Mouse (Mus musculus) limb, embryonic 11.5 days (tissue): ENCODE results near the gene Ppp4r4. TPM values are rescaled to one million over a fixed set of nuclear protein-coding genes. Genes with fewer than 3 reads are reported as not detected.
"Not testable (repeated sequence)": the region's sequence is repeated elsewhere in the genome, so short reads cannot be mapped to it uniquely, and the experiment has no call there.

Experiments used
- ATAC-seq: fragments of 200-750 bp; cut with Nextera tagmentation; 2 replicates; pipeline ENCODE4 v1.8.0; 2017; ENCODE audit warnings: low read depth; ENCODE audit not compliant: insufficient number of reproducible peaks, low FRiP score, low TSS enrichment
- DNase-seq: peaks from one replicate; pipeline ENCODE4 v3.0.0-alpha.2; 2015; ENCODE audit warnings: low spot score
- H3K27ac ChIP-seq: fragments of 300-500 bp; sonication (generic); replicated peaks from 2 replicates; pipeline ENCODE4 v1.5.1; 2014; ENCODE audit warnings: low read depth, mild to moderate bottlenecking, low read length
- H3K27me3 ChIP-seq: fragments of 300-500 bp; sonication (generic); 2 replicates; pipeline ENCODE4 v1.6.1; 2014; ENCODE audit warnings: mild to moderate bottlenecking, low read length, mixed read lengths; ENCODE audit not compliant: control insufficient read depth, insufficient read depth
- H3K36me3 ChIP-seq: fragments of 300-500 bp; sonication (generic); 2 replicates; pipeline ENCODE4 v1.6.1; 2014; ENCODE audit warnings: mild to moderate bottlenecking, low read length, moderate library complexity, mixed read lengths; ENCODE audit not compliant: control insufficient read depth, insufficient read depth
- H3K4me1 ChIP-seq: fragments of 300-500 bp; sonication (generic); 2 replicates; pipeline ENCODE4 v1.6.1; 2014; ENCODE audit warnings: low read length, mixed read lengths; ENCODE audit not compliant: control insufficient read depth, insufficient read depth
- H3K4me2 ChIP-seq: fragments of 300-500 bp; sonication (generic); 2 replicates; pipeline ENCODE4 v1.6.1; 2014; ENCODE audit warnings: low read depth, mild to moderate bottlenecking, moderate library complexity; ENCODE audit not compliant: severe bottlenecking
- H3K4me3 ChIP-seq: fragments of 300-500 bp; sonication (generic); 2 replicates; pipeline ENCODE4 v1.5.1; 2014; ENCODE audit warnings: low read depth, low read length
- H3K9ac ChIP-seq: fragments of 300-500 bp; sonication (generic); 2 replicates; pipeline ENCODE4 v1.6.1; 2014; ENCODE audit warnings: mild to moderate bottlenecking, low read length
- H3K9me3 ChIP-seq: fragments of 300-500 bp; sonication (generic); 2 replicates; pipeline ENCODE4 v1.6.1; 2016; ENCODE audit warnings: low read length; ENCODE audit not compliant: control insufficient read depth
- WGBS: fragments of 180-500 bp; shearing (Covaris S2); extraction: QIAGEN DNeasy Blood & Tissue Kit; methylation state at CpG from one replicate; pipeline ENCODE4 v1.1.7; 2014; 5-methylcytosine and 5-hydroxymethylcytosine counted together
- polyA plus RNA-seq: library from polyadenylated mRNA; unstranded; fragments of >200 nt; fragmentation: Nextera tagmentation; extraction: Ambion mirVana; gene quantifications from 2 replicates; pipeline ENCODE4 v1.2.1, GENCODE M21; 2014

The Ppp4r4 gene
- polyA plus RNA-seq, 1 experiment from 2014 or later = 2.2 TPM

- Histone ChIP-seq H3K9ac (no peak overlapping the region), H3K27ac (no peak overlapping the region), H3K4me3 (no peak overlapping the region), H3K36me3 (no peaks in the 10 kb centered on the region), H3K4me1 (no peaks in the 10 kb centered on the region), H3K4me2 (no peak overlapping the region), H3K27me3 (no peaks in the 10 kb centered on the region), H3K9me3 (no peaks in the 10 kb centered on the region)
- no peak for DNase-seq
- WGBS = 98% methylated on average over 2 of the region's 2 CpGs
- no peak for ATAC-seq
These were observed 121.8 kb downstream of the Ppp4r4 start for GRCm38 (mm10) chr12:103653836-103654235.

DNA sequence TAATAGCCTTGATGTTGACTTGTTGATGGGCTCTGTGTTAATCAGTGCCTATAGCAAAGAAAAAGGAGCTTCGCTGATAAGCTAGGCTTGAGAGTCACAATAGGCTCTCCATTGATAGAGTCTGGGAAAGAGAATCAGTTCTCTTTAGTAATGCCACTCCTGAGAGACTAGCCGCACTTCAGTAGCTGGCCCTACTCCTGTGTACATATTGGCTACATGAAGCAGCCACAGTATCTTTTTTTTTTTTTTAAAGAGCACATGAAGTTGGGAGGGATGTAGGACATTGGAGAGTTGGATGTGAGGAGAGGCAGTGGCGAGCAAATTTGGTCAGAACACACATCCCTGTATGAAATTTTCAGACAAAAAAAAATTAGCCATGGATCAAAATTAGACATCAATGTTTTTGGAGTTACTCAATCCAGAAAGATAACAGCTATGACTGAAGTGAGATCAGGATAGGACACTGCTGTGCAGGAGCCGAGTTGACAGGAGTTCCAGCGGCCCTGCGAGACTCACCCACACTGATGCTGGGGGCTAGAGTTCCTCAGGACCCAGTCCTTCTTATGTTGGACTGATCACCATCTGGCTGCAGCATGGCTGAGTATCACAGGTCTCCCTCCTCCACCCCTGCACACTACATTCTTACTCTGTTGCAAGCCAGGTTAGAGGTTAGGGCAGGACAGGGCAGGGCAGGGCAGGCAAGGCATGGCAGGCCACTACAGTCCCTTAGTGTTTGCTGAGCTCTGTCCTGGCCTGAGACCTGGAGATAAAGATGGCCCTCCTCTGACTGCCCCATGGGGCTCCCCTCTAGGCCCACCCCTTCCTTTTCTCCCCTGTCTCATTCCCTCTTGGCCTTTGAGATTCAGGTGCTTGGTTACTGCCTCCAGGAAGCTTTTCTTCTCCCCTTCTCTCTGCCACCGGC is 123.3 kb downstream of the Ppp4r4 start:
- Histone ChIP-seq H3K4me2 (no peak overlapping the region), H3K4me1 (no peaks in the 10 kb centered on the region), H3K27ac (no peak overlapping the region), H3K36me3 (no peaks in the 10 kb centered on the region), H3K9me3 (no peaks in the 10 kb centered on the region), H3K4me3 (no peak overlapping the region), H3K9ac (no peak overlapping the region), H3K27me3 (no peaks in the 10 kb centered on the region)
- DNase-seq (no peak), ATAC-seq (no peak)
- 91% methylated on average over 7 of the region's 7 CpGs for WGBS

DNA sequence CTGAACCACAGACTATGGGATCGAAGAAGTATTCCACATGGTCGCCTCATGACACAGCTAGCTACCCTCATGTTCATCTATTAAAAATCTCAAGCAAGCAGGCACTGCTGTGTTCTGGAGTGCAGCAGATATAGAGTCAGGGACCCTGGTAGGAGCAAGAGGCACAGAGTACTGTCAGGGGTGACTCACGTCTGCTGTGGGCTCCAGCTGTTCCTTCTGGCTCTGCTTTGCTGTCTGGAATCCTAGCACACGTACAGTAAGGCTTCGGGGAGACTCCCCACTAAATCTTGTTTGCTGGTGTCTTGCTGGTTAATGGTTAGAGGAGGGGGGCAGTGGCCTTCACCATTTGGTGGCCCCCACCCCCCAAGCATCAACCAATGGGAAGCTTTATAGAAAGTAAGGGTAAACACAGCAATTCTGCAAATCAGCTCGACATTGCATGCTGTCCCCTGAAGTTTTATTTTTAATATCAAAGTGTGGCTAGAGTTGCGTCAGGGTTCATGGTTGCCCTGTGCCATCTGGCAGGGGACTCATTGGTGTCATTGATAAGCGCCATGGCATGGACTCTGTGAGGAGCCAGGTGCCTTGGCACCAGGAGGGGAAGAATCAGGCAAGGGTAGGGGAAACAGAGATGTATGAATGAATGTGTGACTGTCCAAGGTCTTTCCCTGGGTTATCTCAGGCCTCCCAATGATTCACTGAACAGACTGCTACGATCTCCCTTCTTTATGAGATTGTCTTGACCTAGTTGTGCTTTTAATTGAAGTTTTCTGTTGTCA is 125.0 kb downstream of the Ppp4r4 start, which contains the start of gene Serpina6:
Gene Serpina6 (minus strand): TSS at position 365 of the 779 bp plus-strand sequence.
- Histone ChIP-seq H3K27me3 (no peaks in the 10 kb centered on the region), H3K27ac (no peak within 1 kb of the TSS), H3K36me3 (no peaks in the 10 kb centered on the region), H3K4me1 (no peaks in the 10 kb centered on the region), H3K4me3 (no peak within 1 kb of the TSS), H3K9ac (no peak within 1 kb of the TSS), H3K9me3 (no peaks in the 10 kb centered on the region), H3K4me2 (no peak within 1 kb of the TSS)
- ATAC-seq = no peak
- DNase-seq = no peak
- WGBS = 83% methylated on average over 9 of the region's 9 CpGs

DNA sequence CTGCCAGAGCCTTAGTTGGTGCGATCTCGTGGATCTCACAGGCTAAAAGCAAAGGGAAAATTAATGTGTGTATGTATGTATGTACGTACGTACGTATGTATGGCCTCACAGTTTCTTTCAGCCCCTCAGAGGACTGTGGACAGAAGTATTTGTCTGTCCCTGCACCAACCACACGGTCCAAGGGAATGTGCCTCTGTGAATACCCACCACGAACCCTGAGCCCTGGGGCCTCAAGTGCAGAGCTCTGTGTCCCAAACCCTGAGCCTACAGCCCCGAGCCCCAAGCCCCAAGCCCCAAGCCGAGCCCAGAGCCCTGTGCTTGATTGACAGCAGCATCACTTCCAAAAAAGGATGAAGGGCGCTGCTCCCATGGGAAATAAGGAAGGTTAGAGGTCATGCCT is 125.9 kb downstream of the Ppp4r4 start:
- H3K27me3 ChIP-seq = no peaks in the 10 kb centered on the region
- DNase-seq (no peak), ATAC-seq (no peak)
- H3K9ac ChIP-seq = no peak overlapping the region
- H3K9me3 ChIP-seq = no peaks in the 10 kb centered on the region
- H3K4me2 ChIP-seq = no peak overlapping the region
- no peak overlapping the region for H3K27ac ChIP-seq
- H3K36me3 ChIP-seq = no peaks in the 10 kb centered on the region
- no peak overlapping the region for H3K4me3 ChIP-seq
- no peaks in the 10 kb centered on the region for H3K4me1 ChIP-seq
- WGBS = 85% methylated on average over 10 of the region's 10 CpGs

GRCm38 (mm10) chr12:103659171-103659570 is 127.1 kb downstream of the Ppp4r4 start:
- no peak overlapping the region for H3K9ac ChIP-seq
- WGBS = 87% methylated on average over 2 of the region's 2 CpGs
- ATAC-seq = no peak

DNA sequence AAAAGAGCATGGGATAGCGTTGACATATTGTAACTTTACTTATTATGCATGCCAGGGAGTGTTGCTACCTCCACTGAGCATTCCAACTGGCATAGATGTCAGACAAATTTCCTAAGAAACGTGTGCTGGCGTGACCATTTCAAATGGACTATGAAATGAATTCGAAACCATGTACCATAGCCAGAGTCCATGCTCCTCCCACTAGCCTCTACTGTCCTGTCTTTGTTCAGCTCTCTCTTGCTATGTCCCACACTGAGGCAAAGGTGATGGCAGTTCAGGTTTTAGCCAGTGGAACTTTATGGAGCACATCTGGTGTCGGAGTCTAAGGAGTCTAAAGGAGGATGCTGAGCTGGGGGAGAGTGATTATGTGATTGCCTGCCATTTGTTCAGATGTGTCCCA is 128.0 kb downstream of the Ppp4r4 start:
- no peak for DNase-seq
- Histone ChIP-seq H3K9ac (no peak overlapping the region), H3K27me3 (no peaks in the 10 kb centered on the region), H3K4me3 (no peak overlapping the region), H3K27ac (no peak overlapping the region), H3K4me2 (no peak overlapping the region), H3K9me3 (no peaks in the 10 kb centered on the region), H3K36me3 (no peaks in the 10 kb centered on the region), H3K4me1 (no peaks in the 10 kb centered on the region)
- ATAC-seq = no peak
- 83% methylated on average over 5 of the region's 5 CpGs for WGBS

More at GRCm38 (mm10) chr12:103659171-103659570, 127.1 kb downstream of the Ppp4r4 start:
- Histone ChIP-seq H3K27me3 (no peaks in the 10 kb centered on the region), H3K9me3 (no peaks in the 10 kb centered on the region), H3K27ac (no peak overlapping the region), H3K36me3 (no peaks in the 10 kb centered on the region), H3K4me3 (no peak overlapping the region), H3K4me1 (no peaks in the 10 kb centered on the region), H3K4me2 (no peak overlapping the region)
- no peak for DNase-seq

DNA sequence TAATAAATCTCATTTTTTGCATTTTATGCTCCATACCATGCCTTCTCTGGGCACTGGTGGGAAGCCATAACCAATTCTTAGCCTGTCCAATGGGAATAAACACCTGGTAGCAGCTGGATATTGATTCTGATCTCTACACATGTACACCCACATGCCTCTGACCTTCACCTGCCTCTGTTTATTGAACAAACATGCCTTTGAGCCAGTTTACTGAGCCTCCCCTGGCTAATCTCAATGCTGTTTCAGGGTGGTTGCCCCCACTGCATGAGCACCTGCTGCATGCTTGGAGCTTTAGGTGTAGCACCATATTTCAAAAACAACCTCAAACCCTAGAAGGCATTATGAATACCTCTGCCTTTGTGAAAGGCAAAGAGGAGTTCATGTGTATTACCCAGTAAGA is 130.0 kb downstream of the Ppp4r4 start:
- H3K4me1 ChIP-seq, H3K4me2 ChIP-seq, H3K9me3 ChIP-seq, H3K27me3 ChIP-seq, H3K36me3 ChIP-seq, DNase-seq, H3K27ac ChIP-seq, ATAC-seq, H3K9ac ChIP-seq, H3K4me3 ChIP-seq: not testable (repeated sequence)
